Mouse (Mus musculus) forebrain, embryonic 16.5 days (tissue): ENCODE measurements around the gene Duxf3. TPM values are rescaled to one million over a fixed set of nuclear protein-coding genes. Genes with fewer than 3 reads are reported as not detected.
"Not testable (repeated sequence)": the region's sequence is repeated elsewhere in the genome, so short reads cannot be mapped to it uniquely, and the experiment has no call there.

ENCODE experiments used
- ATAC-seq: fragments of 200-750 bp; cut with Nextera tagmentation; 2 replicates; pipeline ENCODE4 v1.8.0; 2017; ENCODE audit warnings: mild to moderate bottlenecking, moderate library complexity
- H3K27ac ChIP-seq: fragments of 300-500 bp; sonication (generic); 2 replicates; pipeline ENCODE4 v1.5.1; 2014; ENCODE audit warnings: low read length, control low read depth
- H3K27me3 ChIP-seq: fragments of 300-500 bp; sonication (generic); replicated peaks from 2 replicates; pipeline ENCODE4 v1.6.1; 2014; ENCODE audit warnings: low read length; ENCODE audit not compliant: control insufficient read depth, insufficient read depth
- H3K36me3 ChIP-seq: fragments of 300-500 bp; sonication (generic); 2 replicates; pipeline ENCODE4 v1.6.1; 2014; ENCODE audit not compliant: control insufficient read depth, insufficient read depth
- H3K4me1 ChIP-seq: fragments of 300-500 bp; sonication (generic); replicated peaks from 2 replicates; pipeline ENCODE4 v1.6.1; 2014; ENCODE audit warnings: low read length; ENCODE audit not compliant: control insufficient read depth, insufficient read depth
- H3K4me2 ChIP-seq: fragments of 300-500 bp; sonication (generic); 2 replicates; pipeline ENCODE4 v1.6.1; 2014; ENCODE audit warnings: mild to moderate bottlenecking, low read length, control low read depth
- H3K4me3 ChIP-seq: fragments of 300-500 bp; sonication (generic); replicated peaks from 2 replicates; pipeline ENCODE4 v1.5.1; 2014; ENCODE audit warnings: mild to moderate bottlenecking, low read length, control low read depth
- H3K9ac ChIP-seq: fragments of 300-500 bp; sonication (generic); replicated peaks from 2 replicates; pipeline ENCODE4 v1.6.1; 2014; ENCODE audit warnings: low read depth, low read length, control low read depth
- H3K9me3 ChIP-seq: fragments of 300-500 bp; sonication (generic); 2 replicates; pipeline ENCODE4 v1.6.1; 2016; ENCODE audit warnings: low read length; ENCODE audit not compliant: control insufficient read depth
- WGBS: fragments of 180-500 bp; shearing (Covaris S2); extraction: QIAGEN DNeasy Blood & Tissue Kit; methylation state at CpG from one replicate; pipeline ENCODE4 v1.1.7; 2014; 5-methylcytosine and 5-hydroxymethylcytosine counted together
- polyA plus RNA-seq: library from polyadenylated mRNA; unstranded; fragments of >200 nt; fragmentation: Nextera tagmentation; extraction: Ambion mirVana; gene quantifications from 2 replicates; pipeline ENCODE4 v1.2.1, GENCODE M21; 2015

The Duxf3 gene
- polyA plus RNA-seq, 1 experiment from 2014 or later: not detected

- ATAC-seq, H3K27me3 ChIP-seq, H3K9ac ChIP-seq, H3K4me2 ChIP-seq, H3K27ac ChIP-seq, H3K4me1 ChIP-seq, H3K36me3 ChIP-seq, H3K4me3 ChIP-seq: not testable (repeated sequence)
- H3K9me3 ChIP-seq: peaks cover 16% of the 10 kb centered on the region
- WGBS: 80% methylated on average over 4 of the region's 4 CpGs
Measured at GRCm38 (mm10) chr10:58234985-58235384, 2.5 kb upstream of the Duxf3 start.

- H3K4me2 ChIP-seq, H3K4me1 ChIP-seq, H3K27me3 ChIP-seq, ATAC-seq, H3K9ac ChIP-seq, H3K36me3 ChIP-seq, H3K27ac ChIP-seq, H3K4me3 ChIP-seq: not testable (repeated sequence)
- peaks cover 12% of the 10 kb centered on the region for H3K9me3 ChIP-seq
Measured at GRCm38 (mm10) chr10:58233740-58234121, 1.3 kb upstream of the Duxf3 start.

GRCm38 (mm10) chr10:58233054-58233739, 722 bp upstream of the Duxf3 start:
- WGBS: 84% methylated on average over 9 of the region's 10 CpGs
- not testable (repeated sequence) for H3K27ac ChIP-seq, H3K9ac ChIP-seq, H3K4me1 ChIP-seq, H3K27me3 ChIP-seq, H3K36me3 ChIP-seq, H3K4me2 ChIP-seq, H3K4me3 ChIP-seq
- ATAC-seq: peak; percentile 34
- peaks cover 12% of the 10 kb centered on the region for H3K9me3 ChIP-seq

- H3K27me3 ChIP-seq, H3K9ac ChIP-seq, H3K4me1 ChIP-seq, H3K27ac ChIP-seq, H3K36me3 ChIP-seq, H3K4me3 ChIP-seq, H3K4me2 ChIP-seq: not testable (repeated sequence)
- peaks cover 12% of the 10 kb centered on the region for H3K9me3 ChIP-seq
- ATAC-seq: peak; percentile 76
- WGBS: 90% methylated on average over 31 of the region's 35 CpGs
Measured at GRCm38 (mm10) chr10:58231779-58232640, 465 bp downstream of the Duxf3 start.

- H3K4me3 ChIP-seq, H3K36me3 ChIP-seq, H3K4me2 ChIP-seq, H3K4me1 ChIP-seq, H3K27me3 ChIP-seq, H3K9ac ChIP-seq, H3K27ac ChIP-seq: not testable (repeated sequence)
- ATAC-seq: peak; percentile 41
- 85% methylated on average over 4 of the region's 7 CpGs for WGBS
- peaks cover 10% of the 10 kb centered on the region for H3K9me3 ChIP-seq
Measured at GRCm38 (mm10) chr10:58231088-58231487, 1.4 kb downstream of the Duxf3 start.

GRCm38 (mm10) chr10:58230021-58230420, 2.5 kb downstream of the Duxf3 start:
- not testable (repeated sequence) for H3K4me3 ChIP-seq, ATAC-seq, H3K4me2 ChIP-seq, H3K27ac ChIP-seq, H3K27me3 ChIP-seq, H3K4me1 ChIP-seq, H3K36me3 ChIP-seq, H3K9ac ChIP-seq
- peaks cover 10% of the 10 kb centered on the region for H3K9me3 ChIP-seq
- 68% methylated on average over 3 of the region's 3 CpGs for WGBS

GRCm38 (mm10) chr10:58227798-58228197, 4.7 kb downstream of the Duxf3 start:
- not testable (repeated sequence) for H3K4me1 ChIP-seq, H3K9ac ChIP-seq, ATAC-seq, H3K36me3 ChIP-seq, H3K4me3 ChIP-seq, H3K27me3 ChIP-seq, H3K4me2 ChIP-seq, H3K27ac ChIP-seq
- 87% methylated on average over 2 of the region's 6 CpGs for WGBS
- H3K9me3 ChIP-seq: peaks cover 10% of the 10 kb centered on the region

GRCm38 (mm10) chr10:58226357-58226756, 6.1 kb downstream of the Duxf3 start:
- not testable (repeated sequence) for H3K9me3 ChIP-seq, H3K36me3 ChIP-seq, H3K4me3 ChIP-seq, H3K4me2 ChIP-seq, H3K9ac ChIP-seq, H3K4me1 ChIP-seq, ATAC-seq, H3K27me3 ChIP-seq, H3K27ac ChIP-seq
- 92% methylated on average over 4 of the region's 4 CpGs for WGBS

- not testable (repeated sequence) for H3K9ac ChIP-seq, H3K4me2 ChIP-seq, H3K27me3 ChIP-seq, H3K36me3 ChIP-seq, ATAC-seq, H3K4me3 ChIP-seq, H3K4me1 ChIP-seq, H3K9me3 ChIP-seq, H3K27ac ChIP-seq
- WGBS: 88% methylated on average over 16 of the region's 18 CpGs
Measured at GRCm38 (mm10) chr10:58224827-58225785, 7.4 kb downstream of the Duxf3 start, which contains the start of gene AW822073. Gene AW822073 (minus strand): TSS chr10:58224930.
